9 mouse cellular contexts compared by ENCODE assay signal in the genomic region with DNA sequence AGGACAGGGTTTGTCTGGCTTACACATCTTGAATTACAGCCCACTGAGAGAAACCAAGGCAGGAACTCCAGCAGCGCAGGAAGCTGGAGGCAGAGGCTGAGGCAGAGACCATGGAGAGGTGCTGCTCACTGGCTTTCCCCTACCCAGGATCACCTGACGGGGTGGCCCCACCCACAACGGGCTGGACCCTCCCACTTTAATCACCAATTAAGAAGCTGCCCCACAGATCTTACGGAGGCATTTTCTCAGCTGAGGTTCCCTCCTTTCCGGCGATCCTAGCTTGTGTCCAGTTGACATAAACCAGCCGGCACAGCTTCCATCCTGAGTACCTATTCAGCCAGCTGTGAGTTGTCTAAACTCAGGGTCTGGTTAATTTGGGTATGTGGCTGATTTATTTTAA. TPM values are rescaled to one million over a fixed set of nuclear protein-coding genes. Genes with fewer than 3 reads are reported as not detected.
DNase-seq lines count a peak whose midpoint lies in the region; ATAC-seq and TF ChIP-seq lines count a peak whose summit lies in the region.
"Had no signal": no experiment of that assay in that cellular context is flagged by ENCODE, and none has a peak within 500 bp of the region (broad histone marks: within the 10 kb centered on the region; RNA-seq: fewer than 3 reads in every experiment).

No protein-coding gene starts in this region.

- peak overlapping the region; percentile 56 for H3K4me2 ChIP-seq in intestine, postnatal 0 days (replicated peaks; ENCODE audit: low read depth)
- H3K4me2 ChIP-seq in liver, embryonic 14.5 days (ENCODE audit: low read depth) = peak overlapping the region; percentile 52

- no peak overlapping the region for H3K27ac ChIP-seq in intestine, postnatal 0 days (ENCODE audit: low read depth, low read length)
- no peak overlapping the region for H3K27ac ChIP-seq in liver, embryonic 14.5 days

- peak overlapping the region; percentile 34; the same call in 1 of the 2 replicates for H3K9ac ChIP-seq in intestine, postnatal 0 days (ENCODE audit: low read depth, low read length)
- no peak overlapping the region for H3K9ac ChIP-seq in liver, embryonic 14.5 days (replicated peaks)
- H3K9ac ChIP-seq: forebrain, postnatal 0 days had no signal

- no peaks in the 10 kb centered on the region for H3K27me3 ChIP-seq in intestine, postnatal 0 days (replicated peaks; ENCODE audit: control insufficient read depth, insufficient read depth, low read length)
- H3K27me3 ChIP-seq in liver, embryonic 14.5 days (ENCODE audit: control insufficient read depth, insufficient read depth, low read length) = no peaks in the 10 kb centered on the region

- H3K4me3 ChIP-seq in intestine, postnatal 0 days (ENCODE audit: low read depth, low read length) = no peak overlapping the region
- no peak overlapping the region for H3K4me3 ChIP-seq in liver, embryonic 14.5 days (ENCODE audit: insufficient read depth in 1 of 2, low read depth in 2 of 2, low read length in 2 of 2)

- TF ChIP-seq EP300 in liver, embryonic 14.5 days (IDR thresholded peaks at IDR 0.05; ENCODE audit: low read depth) = no peak

- intact Hi-C loops in gastrocnemius, postnatal 36 days (cut with DNase I) = no loop called here

- ATAC-seq in intestine, postnatal 0 days = peak; percentile 66
- peak; percentile 64; the same call in 1 of the 2 replicates for ATAC-seq in liver, embryonic 14.5 days (ENCODE audit: insufficient read depth)
- ATAC-seq: forebrain, postnatal 0 days had no signal

- H3K36me3 ChIP-seq in intestine, postnatal 0 days (ENCODE audit: control insufficient read depth, insufficient read depth) = no peaks in the 10 kb centered on the region
- no peaks in the 10 kb centered on the region for H3K36me3 ChIP-seq in liver, embryonic 14.5 days (replicated peaks; ENCODE audit: control insufficient read depth, insufficient read depth, low read depth)

- no peak for TF ChIP-seq CTCF in intestine, postnatal 0 days (IDR thresholded peaks at IDR 0.05; ENCODE audit: low read depth)
- no peak for TF ChIP-seq CTCF in liver, embryonic 14.5 days (IDR thresholded peaks at IDR 0.05; ENCODE audit: low read depth)

- WGBS in intestine, postnatal 0 days = 20% methylated on average over 7 of the region's 7 CpGs
- 32% methylated on average over 7 of the region's 7 CpGs for WGBS in liver, embryonic 14.5 days (ENCODE audit: insufficient replicate concordance)

- no peaks in the 10 kb centered on the region for H3K9me3 ChIP-seq in intestine, postnatal 0 days (ENCODE audit: control insufficient read depth)
- no peaks in the 10 kb centered on the region for H3K9me3 ChIP-seq in liver, embryonic 14.5 days (ENCODE audit: control insufficient read depth, low read length)

- 0 out of 2 replicates have a peak, but pooled peaks cover 5% of the 10 kb centered on the region for H3K4me1 ChIP-seq in intestine, postnatal 0 days (replicated peaks; ENCODE audit: control insufficient read depth, insufficient read depth, low read length)
- peaks cover 20 to 36% of the 10 kb centered on the region in 2 experiments for H3K4me1 ChIP-seq in liver, embryonic 14.5 days (replicated peaks; ENCODE audit: control insufficient read depth in 2 of 2, insufficient read depth in 2 of 2, low read length in 1 of 2)

- peak; percentile 41 for DNase-seq in retina, embryonic 14.5 days (ENCODE audit: low spot score)
- no peak for DNase-seq in retina, postnatal 1 day
- DNase-seq in liver, embryonic 14.5 days (ENCODE audit: low read depth in 3 of 3, low spot score in 3 of 3) = peak in 2 of 3 experiments; percentile 24 to 46
- no peak for DNase-seq in right cerebral cortex, postnatal 36 days (ENCODE audit: low spot score in 2 of 2)
- DNase-seq in gastrocnemius, postnatal 36 days = no peak
- DNase-seq in cerebellum, postnatal 14 days = no peak
- no peak for DNase-seq in cerebellum, adult 18-20 months
- DNase-seq: forebrain, postnatal 0 days had no signal

RNA-seq across cellular contexts. Expression of a gene that starts 26.7 kb away (rescaled TPM):
- 19.4 and 22.1 TPM in 2 replicates for polyA plus RNA-seq in intestine, postnatal 0 days (2015; fragmentation: Nextera tagmentation; extraction: Ambion mirVana)
- 9.4 and 11.2 TPM in 2 replicates for polyA plus RNA-seq in liver, embryonic 14.5 days (2012; rRNA removed)
- polyA plus RNA-seq in liver, embryonic 14.5 days (2014; fragmentation: Nextera tagmentation; extraction: Ambion mirVana) = 15.9 and 18.0 TPM in 2 replicates
- 10 to 100 TPM; 15.3 to 17.9 TPM for total RNA-seq in gastrocnemius, postnatal 36 days (2021)

RNA-seq across cellular contexts. Expression of a gene that starts 43.5 kb away (rescaled TPM):
- 1.1 and 1.4 TPM in 2 replicates for polyA plus RNA-seq in intestine, postnatal 0 days (2015; fragmentation: Nextera tagmentation; extraction: Ambion mirVana)
- polyA plus RNA-seq in liver, embryonic 14.5 days (2012; rRNA removed) = 0.37 and 0.43 TPM in 2 replicates
- polyA plus RNA-seq in liver, embryonic 14.5 days (2014; fragmentation: Nextera tagmentation; extraction: Ambion mirVana) = 0.52 and 0.69 TPM in 2 replicates
- total RNA-seq in gastrocnemius, postnatal 36 days (2021) = 1 to 10 TPM; 1.3 to 2.1 TPM

Comparison
In these comparisons a context has a peak if more than half of its experiments do, and no peak if none do; other contexts are left out.
1. DNase-seq: peak in retina, embryonic 14.5 days (single experiment) and liver, embryonic 14.5 days (2 of 3); none in retina, postnatal 1 day (single experiment), right cerebral cortex, postnatal 36 days (0 of 2), gastrocnemius, postnatal 36 days (0 of 2), cerebellum, postnatal 14 days (0 of 2) and cerebellum, adult 18-20 months (0 of 2).